Mouse (Mus musculus): ENCODE measurements around the gene Pald1. TPM values are rescaled to one million over a fixed set of nuclear protein-coding genes. Genes with fewer than 3 reads are reported as not detected.
A peak's percentile ranks its signal among the peaks of the same experiment; 100 is the strongest.

The Pald1 gene
- total and polyA plus RNA-seq, 2 experiments from 2014 or later, result 17.9 to 66.8 TPM

DNA sequence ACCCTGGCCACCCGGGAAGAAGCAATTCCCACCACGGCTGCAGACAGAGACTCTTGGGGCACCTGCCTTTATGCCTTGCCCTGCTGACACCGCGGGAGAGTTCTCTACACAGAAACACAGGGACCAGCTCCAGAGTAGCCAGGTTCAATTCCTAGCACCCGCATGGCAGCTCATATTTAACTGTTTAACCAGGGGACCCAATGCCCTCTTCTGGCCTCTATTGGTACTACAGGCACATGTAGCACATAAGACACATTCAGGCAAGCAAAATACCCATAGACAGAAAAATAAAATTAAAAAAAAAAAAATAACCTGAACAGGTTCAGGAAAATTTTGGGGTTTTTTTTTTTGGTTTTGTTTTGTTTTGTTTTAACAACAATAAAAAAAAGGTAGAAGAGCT is 27.2 kb downstream of the Pald1 start:
- DNase-seq (ENCODE audit: low spot score), result no peak
- no peak for ATAC-seq (ENCODE audit: insufficient read depth, low read depth)
- no peak for TF ChIP-seq EP300 (IDR thresholded peaks at IDR 0.05; ENCODE audit: low read depth)
- no peak; the same call in 1 of the 2 replicates for TF ChIP-seq CTCF (IDR thresholded peaks at IDR 0.05; ENCODE audit: low read depth)
- H3K4me1 ChIP-seq (ENCODE audit: control insufficient read depth, insufficient read depth), result peaks cover 10% of the 10 kb centered on the region
- H3K27ac ChIP-seq (ENCODE audit: low read depth), result no peak overlapping the region
- no peak overlapping the region for H3K9ac ChIP-seq (replicated peaks; ENCODE audit: low read depth, low read length)
- 93% methylated on average over 5 of the region's 5 CpGs for WGBS
- H3K36me3 ChIP-seq (replicated peaks; ENCODE audit: control insufficient read depth, insufficient read depth, low read length), result peaks cover 18% of the 10 kb centered on the region
- no peak overlapping the region for H3K4me2 ChIP-seq (ENCODE audit: low read depth, low read length)
- no peaks in the 10 kb centered on the region for H3K27me3 ChIP-seq (ENCODE audit: control insufficient read depth, insufficient read depth, low read length)
- no peak overlapping the region for H3K4me3 ChIP-seq (ENCODE audit: low read depth, low read length)
- H3K9me3 ChIP-seq (replicated peaks; ENCODE audit: control insufficient read depth, low read length), result no peaks in the 10 kb centered on the region

DNA sequence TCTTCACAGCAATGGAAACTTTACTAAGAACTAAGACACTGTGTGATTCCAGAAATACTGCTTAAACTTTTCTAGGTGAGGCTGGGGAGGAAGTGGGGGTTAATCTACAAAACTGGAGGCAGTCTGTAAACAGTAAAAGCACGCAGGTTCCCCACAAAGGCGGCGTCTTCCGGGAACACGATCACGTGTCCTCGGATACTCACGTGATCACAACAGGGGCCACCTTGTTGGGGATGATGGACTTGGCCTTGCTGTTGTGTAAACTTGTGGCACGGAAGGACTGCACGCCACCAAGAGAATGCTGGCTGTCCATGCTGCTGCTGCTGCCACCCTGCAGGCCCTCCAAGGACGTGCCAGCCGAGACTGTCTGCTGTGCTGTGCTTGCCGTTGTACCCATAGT is 27.7 kb downstream of the Pald1 start:
- WGBS, result 97% methylated on average over 13 of the region's 13 CpGs
- ATAC-seq (ENCODE audit: insufficient read depth, low read depth) (no peak), DNase-seq (ENCODE audit: low spot score) (no peak)
- peaks cover 10% of the 10 kb centered on the region for H3K4me1 ChIP-seq (ENCODE audit: control insufficient read depth, insufficient read depth)
- H3K4me2 ChIP-seq (ENCODE audit: low read depth, low read length), result no peak overlapping the region
- H3K27me3 ChIP-seq (ENCODE audit: control insufficient read depth, insufficient read depth, low read length), result no peaks in the 10 kb centered on the region
- H3K4me3 ChIP-seq (ENCODE audit: low read depth, low read length), result no peak overlapping the region
- H3K9me3 ChIP-seq (replicated peaks; ENCODE audit: control insufficient read depth, low read length), result no peaks in the 10 kb centered on the region
- H3K36me3 ChIP-seq (replicated peaks; ENCODE audit: control insufficient read depth, insufficient read depth, low read length), result peaks cover 23% of the 10 kb centered on the region
- no peak for TF ChIP-seq EP300 (IDR thresholded peaks at IDR 0.05; ENCODE audit: low read depth)
- no peak for TF ChIP-seq CTCF (IDR thresholded peaks at IDR 0.05; ENCODE audit: low read depth)
- no peak overlapping the region for H3K27ac ChIP-seq (ENCODE audit: low read depth)
- H3K9ac ChIP-seq (replicated peaks; ENCODE audit: low read depth, low read length), result no peak overlapping the region

DNA sequence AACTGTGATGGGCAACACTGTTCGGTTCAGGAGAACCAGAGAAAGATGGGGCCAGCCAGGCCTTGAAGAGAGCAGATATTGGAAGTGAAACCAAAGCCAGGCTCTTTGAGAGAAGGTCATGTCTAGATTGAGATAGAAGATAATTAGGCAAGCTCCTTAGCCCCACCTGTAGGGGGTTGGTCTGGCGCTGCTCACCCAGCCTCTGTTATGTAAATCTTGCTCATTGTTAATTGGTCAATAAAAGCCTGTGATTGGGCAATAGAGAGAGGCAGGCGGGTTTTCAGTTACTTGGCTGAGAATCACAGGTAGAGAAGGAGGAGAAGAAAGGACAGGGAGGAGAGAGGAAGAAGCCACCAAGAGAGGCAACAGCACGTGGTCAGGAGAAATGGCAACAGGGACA is 32.1 kb downstream of the Pald1 start:
- Histone ChIP-seq H3K27ac (ENCODE audit: low read depth) (no peak overlapping the region), H3K4me1 (ENCODE audit: control insufficient read depth, insufficient read depth) (no peaks in the 10 kb centered on the region), H3K9ac (replicated peaks; ENCODE audit: low read depth, low read length) (no peak overlapping the region), H3K27me3 (ENCODE audit: control insufficient read depth, insufficient read depth, low read length) (no peaks in the 10 kb centered on the region), H3K4me3 (ENCODE audit: low read depth, low read length) (no peak overlapping the region), H3K9me3 (replicated peaks; ENCODE audit: control insufficient read depth, low read length) (no peaks in the 10 kb centered on the region), H3K36me3 (replicated peaks; ENCODE audit: control insufficient read depth, insufficient read depth, low read length) (peaks cover 62% of the 10 kb centered on the region), H3K4me2 (ENCODE audit: low read depth, low read length) (no peak overlapping the region)
- TF ChIP-seq EP300 (IDR thresholded peaks at IDR 0.05; ENCODE audit: low read depth) (no peak), CTCF (IDR thresholded peaks at IDR 0.05; ENCODE audit: low read depth) (no peak)
- no peak for DNase-seq (ENCODE audit: low spot score)
- ATAC-seq (ENCODE audit: insufficient read depth, low read depth), result no peak
- 83% methylated on average over 4 of the region's 4 CpGs for WGBS

DNA sequence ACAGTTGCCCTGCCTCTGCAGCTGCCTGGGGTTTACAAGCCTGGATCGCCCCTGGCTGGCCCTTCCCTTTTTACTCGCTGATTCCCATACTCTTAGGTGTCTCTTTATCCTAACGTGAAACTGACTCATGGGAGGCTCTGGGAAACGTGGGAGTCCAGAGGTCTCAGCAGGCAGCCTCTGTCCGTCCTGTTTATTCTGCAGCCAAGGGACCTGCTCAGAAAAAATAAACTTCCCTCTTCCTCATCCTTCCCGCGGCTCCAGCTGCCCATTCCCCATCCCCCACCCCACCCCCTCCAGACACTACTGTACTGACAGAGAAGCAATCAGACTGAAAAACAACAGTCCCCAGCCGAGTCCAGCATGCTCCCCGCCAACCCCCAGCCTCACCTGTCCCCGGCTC is 37.0 kb downstream of the Pald1 start:
- WGBS, result 32% methylated on average over 10 of the region's 10 CpGs
- Histone ChIP-seq H3K4me1 (ENCODE audit: control insufficient read depth, insufficient read depth) (peaks cover 9% of the 10 kb centered on the region), H3K9ac (replicated peaks; ENCODE audit: low read depth, low read length) (no peak overlapping the region), H3K4me2 (ENCODE audit: low read depth, low read length) (no peak overlapping the region), H3K27ac (ENCODE audit: low read depth) (no peak overlapping the region), H3K9me3 (replicated peaks; ENCODE audit: control insufficient read depth, low read length) (no peaks in the 10 kb centered on the region), H3K36me3 (replicated peaks; ENCODE audit: control insufficient read depth, insufficient read depth, low read length) (peaks cover 64% of the 10 kb centered on the region), H3K4me3 (ENCODE audit: low read depth, low read length) (no peak overlapping the region), H3K27me3 (ENCODE audit: control insufficient read depth, insufficient read depth, low read length) (no peaks in the 10 kb centered on the region)
- DNase-seq (ENCODE audit: low spot score) (no peak), ATAC-seq (ENCODE audit: insufficient read depth, low read depth) (no peak)
- no peak for TF ChIP-seq EP300 (IDR thresholded peaks at IDR 0.05; ENCODE audit: low read depth)
- TF ChIP-seq CTCF (IDR thresholded peaks at IDR 0.05; ENCODE audit: low read depth), result no peak

DNA sequence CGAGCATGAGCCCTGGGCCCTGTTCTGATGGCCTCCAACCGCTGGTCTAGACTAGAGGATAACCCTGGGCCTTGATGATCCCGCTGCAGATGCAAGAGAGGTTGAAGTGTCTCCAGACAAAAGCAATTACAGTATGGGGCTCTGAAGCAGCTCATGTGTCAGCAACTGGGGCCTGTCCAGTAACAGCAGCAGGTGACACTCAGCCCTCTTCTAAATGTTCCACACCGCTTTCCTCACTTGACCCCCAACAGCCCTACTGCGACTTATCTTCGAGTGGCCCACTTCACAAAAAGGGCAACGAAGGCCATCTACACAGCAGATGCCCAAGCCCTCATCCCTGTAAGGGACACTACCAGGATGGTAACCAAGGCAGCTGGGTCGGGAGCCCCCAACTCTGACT is 38.2 kb downstream of the Pald1 start:
- H3K27me3 ChIP-seq (ENCODE audit: control insufficient read depth, insufficient read depth, low read length), result no peaks in the 10 kb centered on the region
- H3K27ac ChIP-seq (ENCODE audit: low read depth), result no peak overlapping the region
- 42% methylated on average over 8 of the region's 8 CpGs for WGBS

DNA sequence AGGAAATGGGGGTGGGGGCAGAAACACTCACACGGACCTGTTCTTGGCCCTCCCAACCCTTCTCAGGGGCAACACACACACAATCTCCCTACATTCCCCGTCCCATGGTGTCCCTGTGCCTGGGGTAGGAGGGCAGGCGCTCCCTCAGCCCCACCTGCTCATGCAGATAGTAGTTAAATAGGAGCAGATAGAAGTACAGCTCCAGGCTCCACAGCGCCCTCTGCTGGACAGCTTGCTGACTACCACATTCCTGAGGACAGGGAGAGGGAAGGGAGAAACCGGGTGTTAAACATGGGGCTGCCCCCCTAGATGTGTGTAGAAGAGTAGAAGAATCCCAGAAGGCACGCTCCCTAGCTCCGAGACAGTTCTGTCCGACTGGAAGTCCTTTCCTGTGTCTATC is 39.4 kb downstream of the Pald1 start:
- TF ChIP-seq EP300 (IDR thresholded peaks at IDR 0.05; ENCODE audit: low read depth) (no peak), CTCF (IDR thresholded peaks at IDR 0.05; ENCODE audit: low read depth) (peak; percentile 74)
- H3K4me3 ChIP-seq (ENCODE audit: low read depth, low read length), result no peak overlapping the region
- H3K27me3 ChIP-seq (ENCODE audit: control insufficient read depth, insufficient read depth, low read length), result no peaks in the 10 kb centered on the region
- peaks cover 9% of the 10 kb centered on the region for H3K4me1 ChIP-seq (ENCODE audit: control insufficient read depth, insufficient read depth)
- 78% methylated on average over 8 of the region's 8 CpGs for WGBS
- peaks cover 54% of the 10 kb centered on the region for H3K36me3 ChIP-seq (replicated peaks; ENCODE audit: control insufficient read depth, insufficient read depth, low read length)
- DNase-seq (ENCODE audit: low spot score), result no peak
- no peak overlapping the region for H3K4me2 ChIP-seq (ENCODE audit: low read depth, low read length)
- H3K27ac ChIP-seq (ENCODE audit: low read depth), result no peak overlapping the region
- no peaks in the 10 kb centered on the region for H3K9me3 ChIP-seq (replicated peaks; ENCODE audit: control insufficient read depth, low read length)
- H3K9ac ChIP-seq (replicated peaks; ENCODE audit: low read depth, low read length), result no peak overlapping the region
- no peak for ATAC-seq (ENCODE audit: insufficient read depth, low read depth)

More for the DNA sequence above, 38.2 kb downstream of the Pald1 start:
- no peak overlapping the region for H3K4me3 ChIP-seq (ENCODE audit: low read depth, low read length)
- no peak overlapping the region for H3K4me2 ChIP-seq (ENCODE audit: low read depth, low read length)
- H3K4me1 ChIP-seq (ENCODE audit: control insufficient read depth, insufficient read depth), result peaks cover 9% of the 10 kb centered on the region
- peaks cover 61% of the 10 kb centered on the region for H3K36me3 ChIP-seq (replicated peaks; ENCODE audit: control insufficient read depth, insufficient read depth, low read length)
- H3K9ac ChIP-seq (replicated peaks; ENCODE audit: low read depth, low read length), result no peak overlapping the region
- peak; percentile 60 for DNase-seq (ENCODE audit: low spot score)
- H3K9me3 ChIP-seq (replicated peaks; ENCODE audit: control insufficient read depth, low read length), result no peaks in the 10 kb centered on the region
- 0 out of 2 replicates have a peak, but pooled peaks have one; percentile 20 for TF ChIP-seq EP300 (IDR thresholded peaks at IDR 0.05; ENCODE audit: low read depth)
- no peak for TF ChIP-seq CTCF (IDR thresholded peaks at IDR 0.05; ENCODE audit: low read depth)
- ATAC-seq (ENCODE audit: insufficient read depth, low read depth), result peak; percentile 39
